Mouse (Mus musculus): ENCODE measurements at regions not wholly inside any gene's neighbourhood (a gene's known extent, or its start where the extent isn't known, plus 50 kb on each side); places are given as distances from the start of the nearest gene placed in this dataset.

- TF ChIP-seq CTCF (IDR thresholded peaks at IDR 0.05; ENCODE audit: control insufficient read depth, insufficient read depth, insufficient replicate concordance, low read depth, low read length) (no peak), POLR2A (IDR thresholded peaks at IDR 0.05; ENCODE audit: control insufficient read depth, low read depth, low read length) (no peak)
Observed at GRCm38 (mm10) chr2:128325456-128325855, 199.6 kb downstream of the Bcl2l11 start.
